Mouse (Mus musculus) midbrain, embryonic 16.5 days (tissue): ENCODE data around the gene Cables2. TPM values are rescaled to one million over a fixed set of nuclear protein-coding genes. Genes with fewer than 3 reads are reported as not detected.

ENCODE experiments used
- ATAC-seq: fragments of 200-750 bp; cut with Nextera tagmentation; 2 replicates; pipeline ENCODE4 v1.8.0; 2017; ENCODE audit warnings: moderate TSS enrichment
- H3K27ac ChIP-seq: fragments of 300-500 bp; sonication (generic); 2 replicates; pipeline ENCODE4 v1.5.1; 2014; ENCODE audit warnings: mild to moderate bottlenecking, low read length, mixed read lengths
- H3K27me3 ChIP-seq: fragments of 300-500 bp; sonication (generic); 2 replicates; pipeline ENCODE4 v1.6.1; 2014; ENCODE audit warnings: low read depth, low read length, mixed read lengths; ENCODE audit not compliant: control insufficient read depth, insufficient read depth
- H3K36me3 ChIP-seq: fragments of 300-500 bp; sonication (generic); 2 replicates; pipeline ENCODE4 v1.6.1; 2014; ENCODE audit warnings: mild to moderate bottlenecking, low read length, moderate library complexity, mixed read lengths; ENCODE audit not compliant: control insufficient read depth, insufficient read depth
- H3K4me1 ChIP-seq: fragments of 300-500 bp; sonication (generic); 2 replicates; pipeline ENCODE4 v1.6.1; 2014; ENCODE audit warnings: mild to moderate bottlenecking, low read length, mixed read lengths; ENCODE audit not compliant: control insufficient read depth, insufficient read depth
- H3K4me2 ChIP-seq: fragments of 300-500 bp; sonication (generic); 2 replicates; pipeline ENCODE4 v1.6.1; 2014; ENCODE audit warnings: mild to moderate bottlenecking, low read length, mixed read lengths
- H3K4me3 ChIP-seq: fragments of 300-500 bp; sonication (generic); 2 replicates; pipeline ENCODE4 v1.5.1; 2014; ENCODE audit warnings: low read depth, mild to moderate bottlenecking, low read length, moderate library complexity, mixed read lengths
- H3K9ac ChIP-seq: fragments of 300-500 bp; sonication (generic); 2 replicates; pipeline ENCODE4 v1.6.1; 2014; ENCODE audit warnings: low read depth, low read length, mixed read lengths
- H3K9me3 ChIP-seq: fragments of 300-500 bp; sonication (generic); replicated peaks from 2 replicates; pipeline ENCODE4 v1.6.1; 2014; ENCODE audit warnings: mild to moderate bottlenecking, low read length, mixed read lengths; ENCODE audit not compliant: control insufficient read depth, poor library complexity, severe bottlenecking
- WGBS: fragments of 180-500 bp; shearing (Covaris S2); extraction: QIAGEN DNeasy Blood & Tissue Kit; methylation state at CpG from one replicate; pipeline ENCODE4 v1.1.7; 2014; 5-methylcytosine and 5-hydroxymethylcytosine counted together
- polyA plus RNA-seq: library from polyadenylated mRNA; unstranded; fragments of >200 nt; fragmentation: Nextera tagmentation; extraction: Ambion mirVana; gene quantifications from 2 replicates; pipeline ENCODE4 v1.2.1, GENCODE M21; 2015

Gene Cables2
- polyA plus RNA-seq, 1 experiment from 2014 or later: 24.2 TPM

DNA sequence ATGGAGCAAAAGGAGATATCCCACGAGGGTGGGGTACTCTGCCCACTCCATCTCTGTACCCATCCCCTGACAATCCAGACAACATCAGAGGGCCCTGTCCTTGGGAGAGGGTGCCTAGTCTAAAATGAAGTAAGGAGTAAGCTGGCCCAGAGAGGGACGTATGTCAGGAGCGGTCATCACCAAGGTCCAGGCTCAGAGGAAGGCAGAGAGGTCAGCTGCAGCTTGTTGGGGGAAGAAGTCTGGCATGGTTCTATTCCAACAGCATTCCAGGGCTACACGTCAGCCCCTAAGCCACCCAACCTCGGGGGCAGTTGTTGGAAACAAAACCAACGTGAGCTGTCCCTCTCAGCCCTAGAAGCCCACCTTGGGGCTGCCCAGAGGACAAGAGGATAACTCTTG lies 45.2 kb downstream of the Cables2 start:
- ATAC-seq: 0 out of 2 replicates have a peak, but pooled peaks have one; percentile 12
- Histone ChIP-seq H3K9me3 (no peaks in the 10 kb centered on the region), H3K4me2 (no peak overlapping the region), H3K9ac (no peak overlapping the region), H3K4me3 (no peak overlapping the region), H3K36me3 (no peaks in the 10 kb centered on the region), H3K27me3 (peaks cover 27% of the 10 kb centered on the region), H3K27ac (no peak overlapping the region), H3K4me1 (peaks cover 18% of the 10 kb centered on the region)
- WGBS: 52% methylated on average over 6 of the region's 6 CpGs

GRCm38 (mm10) chr2:180227262-180228059 lies 45.8 kb downstream of the Cables2 start:
- ATAC-seq: 0 out of 2 replicates have a peak, but pooled peaks have one; percentile 7
- 0 out of 2 replicates have a peak overlapping the region, but pooled peaks have one; percentile 1 for H3K4me3 ChIP-seq
- H3K9me3 ChIP-seq: no peaks in the 10 kb centered on the region
- no peaks in the 10 kb centered on the region for H3K36me3 ChIP-seq
- WGBS: under 1% methylated on average over 21 of the region's 21 CpGs
- H3K27ac ChIP-seq: no peak overlapping the region
- H3K4me2 ChIP-seq: peak overlapping the region; percentile 7; the same call in 1 of the 2 replicates
- 0 out of 2 replicates have a peak overlapping the region, but pooled peaks have one; percentile 27 for H3K9ac ChIP-seq
- H3K27me3 ChIP-seq: peaks cover 31% of the 10 kb centered on the region
- H3K4me1 ChIP-seq: peaks cover 18% of the 10 kb centered on the region

GRCm38 (mm10) chr2:180225762-180226378 lies 47.4 kb downstream of the Cables2 start, which contains the start of gene Lama5:
Gene Lama5, minus strand, starts transcription at chr2:180225859.
- Histone ChIP-seq H3K9me3 (no peaks in the 10 kb centered on the region), H3K4me1 (peaks cover 21% of the 10 kb centered on the region), H3K36me3 (no peaks in the 10 kb centered on the region), H3K27me3 (peaks cover 31% of the 10 kb centered on the region), H3K4me2 (peak within 1 kb of the TSS; percentile 90), H3K4me3 (peak within 1 kb of the TSS; percentile 57), H3K9ac (peak within 1 kb of the TSS; percentile 56), H3K27ac (no peak within 1 kb of the TSS)
- ATAC-seq: peak; percentile 33
- 0% methylated on average over 32 of the region's 37 CpGs for WGBS

- Histone ChIP-seq H3K9ac (peak overlapping the region; percentile 56), H3K36me3 (no peaks in the 10 kb centered on the region), H3K9me3 (no peaks in the 10 kb centered on the region), H3K4me2 (peak overlapping the region; percentile 90), H3K4me1 (peaks cover 21% of the 10 kb centered on the region), H3K4me3 (peak overlapping the region; percentile 57), H3K27me3 (peaks cover 31% of the 10 kb centered on the region), H3K27ac (no peak overlapping the region)
- peak; percentile 52 for ATAC-seq
- under 1% methylated on average over 53 of the region's 55 CpGs for WGBS
These were observed 48.1 kb downstream of the Cables2 start for GRCm38 (mm10) chr2:180225044-180225761.

DNA sequence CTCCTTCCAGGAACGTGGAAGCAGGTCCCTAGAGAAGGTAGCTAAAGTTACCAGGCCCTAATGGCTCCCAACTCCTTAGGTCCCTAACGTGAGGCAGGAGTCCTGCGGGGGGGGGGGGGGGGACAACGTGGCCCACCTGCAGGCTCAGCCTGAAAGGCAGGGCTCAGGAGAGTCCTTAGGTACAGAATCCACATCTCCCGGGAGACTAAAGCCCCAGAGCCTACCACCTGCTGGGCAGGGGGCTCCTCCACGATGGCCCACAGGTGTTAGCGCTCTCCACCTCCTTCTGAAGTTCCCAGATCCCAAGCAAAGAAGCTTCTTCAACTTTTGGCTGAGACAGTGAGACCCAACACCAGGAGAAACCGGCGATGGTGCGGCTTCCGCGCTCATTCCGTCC lies 48.7 kb downstream of the Cables2 start:
- 4% methylated on average over 13 of the region's 13 CpGs for WGBS
- no peak for ATAC-seq

DNA sequence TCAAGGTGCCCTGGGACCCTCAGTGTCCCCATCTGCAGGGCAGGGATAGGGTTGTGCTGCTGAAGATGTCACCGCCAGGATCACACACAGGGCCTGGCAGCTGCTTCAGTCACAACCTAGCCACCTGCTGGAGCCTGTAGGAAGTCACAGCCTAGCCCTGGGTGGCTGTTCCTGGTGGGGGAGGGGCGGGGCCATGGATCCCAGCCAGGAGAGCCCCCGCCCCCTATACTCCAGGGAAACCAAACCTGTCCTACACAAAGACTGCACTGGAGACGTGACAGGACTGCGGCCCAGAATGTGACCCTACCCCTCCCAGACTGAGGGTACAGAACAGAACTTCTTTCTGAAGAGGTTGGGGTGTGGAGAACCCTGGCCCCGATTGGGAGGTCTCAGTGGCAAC lies 51.0 kb downstream of the Cables2 start:
- no peak overlapping the region for H3K4me3 ChIP-seq
- H3K4me2 ChIP-seq: no peak overlapping the region
- WGBS: 18% methylated on average over 6 of the region's 6 CpGs
- H3K27me3 ChIP-seq: peaks cover 27% of the 10 kb centered on the region
- H3K27ac ChIP-seq: no peak overlapping the region
- peaks cover 19% of the 10 kb centered on the region for H3K4me1 ChIP-seq
- no peak for ATAC-seq
- H3K36me3 ChIP-seq: no peaks in the 10 kb centered on the region
- H3K9me3 ChIP-seq: no peaks in the 10 kb centered on the region
- no peak overlapping the region for H3K9ac ChIP-seq

More for the DNA sequence above, 48.7 kb downstream of the Cables2 start:
- Histone ChIP-seq H3K4me1 (peaks cover 21% of the 10 kb centered on the region), H3K36me3 (no peaks in the 10 kb centered on the region), H3K4me2 (peak overlapping the region; percentile 90), H3K9me3 (no peaks in the 10 kb centered on the region), H3K27ac (no peak overlapping the region), H3K4me3 (peak overlapping the region; percentile 57), H3K9ac (no peak overlapping the region; the same call in 1 of the 2 replicates), H3K27me3 (peaks cover 31% of the 10 kb centered on the region)

GRCm38 (mm10) chr2:180221051-180221450 lies 52.2 kb downstream of the Cables2 start:
- H3K4me1 ChIP-seq: peaks cover 14% of the 10 kb centered on the region; the same call in 1 of the 2 replicates
- H3K4me3 ChIP-seq: no peak overlapping the region
- no peak overlapping the region for H3K4me2 ChIP-seq
- H3K9me3 ChIP-seq: no peaks in the 10 kb centered on the region
- WGBS: 97% methylated on average over 9 of the region's 9 CpGs
- no peak overlapping the region for H3K9ac ChIP-seq
- no peaks in the 10 kb centered on the region for H3K36me3 ChIP-seq
- H3K27me3 ChIP-seq: peaks cover 18% of the 10 kb centered on the region
- ATAC-seq: no peak
- H3K27ac ChIP-seq: no peak overlapping the region

GRCm38 (mm10) chr2:180220165-180220564 lies 53.1 kb downstream of the Cables2 start:
- H3K9me3 ChIP-seq: no peaks in the 10 kb centered on the region
- H3K27ac ChIP-seq: no peak overlapping the region
- H3K4me3 ChIP-seq: no peak overlapping the region
- ATAC-seq: no peak
- peaks cover 13% of the 10 kb centered on the region for H3K27me3 ChIP-seq
- no peaks in the 10 kb centered on the region for H3K36me3 ChIP-seq
- 82% methylated on average over 9 of the region's 9 CpGs for WGBS
- H3K4me2 ChIP-seq: no peak overlapping the region
- peaks cover 9% of the 10 kb centered on the region; the same call in 1 of the 2 replicates for H3K4me1 ChIP-seq
- no peak overlapping the region for H3K9ac ChIP-seq
